Mouse (Mus musculus) naive thymus-derived CD4-positive, alpha-beta T cell, adult 5 months (primary cell): ENCODE results near the gene Ahsg. TPM values are rescaled to one million over a fixed set of nuclear protein-coding genes. Genes with fewer than 3 reads are reported as not detected.

Source experiments
- polyA plus RNA-seq: library from polyadenylated mRNA; unstranded; fragments of 100-300 nt; shearing (Covaris generic); gene quantifications from one replicate; pipeline ENCODE4 v1.2.1, GENCODE M21; 2017

Gene Ahsg
- not detected for polyA plus RNA-seq

DNA sequence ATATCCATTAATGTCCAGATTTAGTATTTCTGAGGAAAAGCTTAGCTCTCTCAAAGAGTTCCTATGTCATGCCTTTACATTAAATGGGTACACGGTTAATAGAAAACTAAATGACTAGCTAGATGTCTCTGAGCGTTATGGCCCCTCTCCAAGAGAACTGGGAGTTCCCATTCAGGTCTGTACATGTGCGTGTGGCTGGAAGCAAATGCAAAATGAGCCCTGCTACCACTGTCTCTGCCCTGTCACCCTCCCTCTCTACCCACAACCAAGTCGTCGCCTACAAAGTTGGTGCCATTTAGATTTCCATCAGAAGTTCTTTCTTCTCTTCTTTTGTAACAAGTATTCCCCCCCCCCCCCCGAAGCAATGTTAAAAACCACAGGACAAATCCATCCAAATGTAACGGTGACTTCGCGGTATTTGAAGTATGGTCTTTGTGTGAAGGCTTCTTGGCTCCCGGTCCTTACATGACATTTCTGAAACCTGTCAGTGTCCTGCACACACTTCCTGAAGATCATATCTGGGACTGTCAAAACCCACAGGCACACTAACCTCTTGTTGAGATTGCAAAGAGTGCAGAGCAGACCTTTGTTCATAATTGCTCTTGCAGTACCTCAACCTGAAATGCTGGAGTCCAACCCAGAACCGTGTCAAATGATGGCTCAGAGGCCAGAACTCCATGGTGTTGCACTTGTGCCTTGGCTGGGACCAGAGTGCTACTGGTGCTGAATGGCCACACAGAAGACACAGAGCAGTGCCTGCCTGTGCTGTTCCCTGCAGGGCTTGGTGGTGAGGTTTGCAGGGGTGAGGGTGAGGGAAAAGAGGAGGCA, at the start of gene Ahsg:
Gene Ahsg (plus strand): TSS at position 595 of the 828 bp plus-strand sequence.

DNA sequence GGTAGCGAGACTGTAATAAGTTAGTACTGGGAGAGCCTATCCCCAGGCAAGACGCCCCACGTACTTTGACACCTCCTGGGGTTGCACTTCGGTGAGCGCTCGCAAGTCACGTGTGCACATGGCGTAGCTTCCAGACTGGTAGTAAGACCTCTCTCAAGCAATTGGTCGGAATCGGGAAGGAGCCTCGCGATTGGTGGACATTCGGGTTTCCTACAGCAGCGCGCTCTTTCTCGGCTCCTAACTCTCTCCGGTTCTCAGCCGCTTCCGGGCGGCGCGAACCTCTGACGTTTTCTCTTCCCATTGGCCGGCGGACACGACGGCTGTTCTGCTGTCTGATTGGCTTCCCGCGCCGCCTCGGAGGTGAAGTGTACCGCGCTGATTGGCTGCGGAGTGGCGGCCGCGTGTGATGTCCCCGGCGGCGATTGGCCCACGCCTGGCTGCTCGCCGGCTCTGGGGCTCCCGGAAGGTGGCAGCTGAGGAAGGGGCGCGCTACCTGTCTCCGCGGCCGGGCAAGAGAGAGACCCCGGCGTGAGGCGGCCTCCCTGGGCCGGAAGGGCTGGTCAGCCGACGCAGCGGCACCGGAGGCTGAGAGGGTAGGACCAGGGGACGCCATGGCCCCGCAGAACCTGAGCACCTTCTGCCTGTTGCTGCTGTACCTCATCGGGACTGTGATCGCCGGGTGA, 33.5 kb upstream of the Ahsg start, which contains the start of the genes Tbccd1 and Dnajb11:
Gene Tbccd1 (minus strand): TSS at position 239 of the 683 bp plus-strand sequence.
Gene Dnajb11 (plus strand): TSS at position 415 of the 683 bp plus-strand sequence.

DNA sequence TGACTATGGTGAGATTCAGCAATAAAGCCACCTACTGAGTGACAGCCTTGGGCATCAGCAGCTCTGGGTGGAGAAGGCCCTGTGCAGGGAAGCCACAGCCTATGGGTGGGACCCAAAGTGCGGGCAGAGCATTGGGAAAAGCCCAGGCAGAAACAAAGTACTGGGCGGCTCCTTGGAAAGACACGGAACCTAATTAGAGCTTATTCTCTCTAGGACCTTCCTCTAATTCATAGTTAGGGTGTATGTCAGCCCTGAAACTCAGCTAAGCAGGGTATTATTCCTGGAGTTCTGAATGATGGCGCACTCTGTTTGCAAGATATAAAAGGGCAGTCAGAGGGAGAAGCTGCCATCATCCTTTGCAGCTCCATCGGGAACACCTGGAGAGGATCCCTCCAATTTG, 27.0 kb downstream of the Ahsg start, which contains the start of gene Fetub:
Gene Fetub (plus strand): TSS at position 301 of the 400 bp plus-strand sequence.

Other genes with a start within 250 kb of the Ahsg start
- gene Dgkg, start 234.1 kb upstream of the Ahsg start, polyA plus RNA-seq: 0.88 TPM
- gene Crygs, start 79.7 kb upstream of the Ahsg start, polyA plus RNA-seq: not detected
- gene Tbccd1, start 33.6 kb upstream of the Ahsg start, polyA plus RNA-seq: 12.6 TPM
- 76.0 TPM for gene Dnajb11, start 33.4 kb upstream of the Ahsg start, polyA plus RNA-seq
- not detected for gene Fetub, start 27.1 kb downstream of the Ahsg start, polyA plus RNA-seq
- gene Hrg, start 59.8 kb downstream of the Ahsg start, polyA plus RNA-seq: not detected
- gene Kng2, start 138.2 kb downstream of the Ahsg start, polyA plus RNA-seq: not detected
- not detected for gene Kng1, start 166.6 kb downstream of the Ahsg start, polyA plus RNA-seq
- gene Eif4a2, start 216.2 kb downstream of the Ahsg start, polyA plus RNA-seq: 460 TPM
- gene Rfc4, start 236.5 kb downstream of the Ahsg start, polyA plus RNA-seq: 14.0 TPM